Mouse (Mus musculus): ENCODE measurements around the gene Grm7.

Gene Grm7

GRCm38 (mm10) chr6:110645411-110646361, at the start of gene Grm7:
Grm7 (plus strand) TSS chr6:110645581.
- peak; percentile 11 for DNase-seq (ENCODE audit: low spot score)

- DNase-seq (ENCODE audit: low spot score): no peak
Observed at GRCm38 (mm10) chr6:110645041-110645410, 355 bp upstream of the Grm7 start.

- DNase-seq (ENCODE audit: low spot score): no peak
Observed at GRCm38 (mm10) chr6:110646901-110647300, 1.5 kb downstream of the Grm7 start.

GRCm38 (mm10) chr6:110649227-110649626, 3.8 kb downstream of the Grm7 start:
- DNase-seq (ENCODE audit: low spot score): no peak

- DNase-seq (ENCODE audit: low spot score): no peak
Observed at GRCm38 (mm10) chr6:110653361-110654001, 8.1 kb downstream of the Grm7 start.

GRCm38 (mm10) chr6:110664436-110664835, 19.1 kb downstream of the Grm7 start:
- DNase-seq (ENCODE audit: low spot score): no peak

GRCm38 (mm10) chr6:110668447-110668846, 23.1 kb downstream of the Grm7 start:
- no peak for DNase-seq (ENCODE audit: low spot score)

- DNase-seq (ENCODE audit: low spot score): no peak
Observed at GRCm38 (mm10) chr6:110690954-110691353, 45.6 kb downstream of the Grm7 start.

- DNase-seq (ENCODE audit: low spot score): no peak
Observed at GRCm38 (mm10) chr6:110709763-110710162, 64.4 kb downstream of the Grm7 start.

- no peak for DNase-seq (ENCODE audit: low spot score)
Observed at GRCm38 (mm10) chr6:110714943-110715342, 69.6 kb downstream of the Grm7 start.

GRCm38 (mm10) chr6:110723371-110723770, 78.0 kb downstream of the Grm7 start:
- DNase-seq (ENCODE audit: low spot score): no peak

GRCm38 (mm10) chr6:110733914-110734313, 88.5 kb downstream of the Grm7 start:
- no peak for DNase-seq (ENCODE audit: low spot score)

GRCm38 (mm10) chr6:110743981-110744670, 98.7 kb downstream of the Grm7 start:
- no peak for DNase-seq (ENCODE audit: low spot score)

GRCm38 (mm10) chr6:110755921-110756320, 110.5 kb downstream of the Grm7 start:
- DNase-seq (ENCODE audit: low spot score): no peak

- DNase-seq (ENCODE audit: low spot score): no peak
Observed at GRCm38 (mm10) chr6:110769588-110769987, 124.2 kb downstream of the Grm7 start.

- no peak for DNase-seq (ENCODE audit: low spot score)
Observed at GRCm38 (mm10) chr6:110772652-110773051, 127.3 kb downstream of the Grm7 start.

- DNase-seq (ENCODE audit: low spot score): no peak
Observed at GRCm38 (mm10) chr6:110776046-110776445, 130.7 kb downstream of the Grm7 start.

- no peak for DNase-seq (ENCODE audit: low spot score)
Observed at GRCm38 (mm10) chr6:110785497-110785928, 140.1 kb downstream of the Grm7 start.

GRCm38 (mm10) chr6:110792696-110793095, 147.3 kb downstream of the Grm7 start:
- no peak for DNase-seq (ENCODE audit: low spot score)

- DNase-seq (ENCODE audit: low spot score): no peak
Observed at GRCm38 (mm10) chr6:110807481-110807880, 162.1 kb downstream of the Grm7 start.

- no peak for DNase-seq (ENCODE audit: low spot score)
Observed at GRCm38 (mm10) chr6:110812214-110812613, 166.8 kb downstream of the Grm7 start.

- DNase-seq (ENCODE audit: low spot score): no peak
Observed at GRCm38 (mm10) chr6:110818236-110818635, 172.9 kb downstream of the Grm7 start.

- DNase-seq (ENCODE audit: low spot score): no peak
Observed at GRCm38 (mm10) chr6:110868311-110868710, 222.9 kb downstream of the Grm7 start.

Measured in ovary, postnatal 36 days (tissue).